Mouse (Mus musculus): Measurements from ENCODE around the gene Rxra.

Gene Rxra

DNA sequence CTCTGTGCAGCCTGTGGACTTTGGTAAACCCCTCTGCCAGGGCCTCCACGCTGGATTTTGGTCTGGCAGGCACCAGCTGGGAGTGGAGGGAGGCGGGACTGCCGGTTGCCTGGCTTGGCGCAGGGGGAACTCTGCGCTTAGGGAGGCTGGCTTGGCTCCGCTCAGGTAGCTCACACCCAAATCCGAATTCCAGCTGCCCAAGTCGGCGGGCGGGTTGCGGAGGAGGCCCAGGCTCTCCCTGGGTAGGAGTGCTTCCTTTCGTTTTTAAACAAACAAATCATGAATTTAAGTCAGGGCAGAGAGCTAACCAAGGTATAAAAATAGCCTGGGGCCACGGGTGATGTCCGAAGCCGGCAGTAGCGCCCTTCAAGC, at the start of gene Rxra:
Rxra (plus strand) TSS at position 335 of the 372 bp plus-strand sequence.
- DNase-seq (ENCODE audit: low read depth in 2 of 2, low spot score in 2 of 2): no peak

DNA sequence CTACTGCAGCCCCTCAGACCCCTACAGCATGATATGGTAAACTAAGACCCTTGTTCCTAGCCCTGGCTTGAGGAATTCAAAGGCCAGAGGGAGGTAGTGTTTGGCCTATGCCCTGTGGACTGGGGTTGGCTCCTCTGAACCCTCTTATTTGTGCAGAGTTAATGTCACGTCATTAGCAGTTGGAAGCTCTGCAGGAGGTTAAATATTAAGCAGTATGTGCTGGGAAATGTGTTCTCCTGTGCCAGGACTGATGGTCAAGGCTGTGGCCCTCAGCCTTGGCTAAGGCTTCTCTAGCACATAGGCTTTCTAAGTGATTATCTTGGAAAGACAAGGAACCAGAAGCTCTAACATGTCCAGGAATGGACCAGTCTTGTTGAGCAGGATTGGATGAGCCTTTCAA, 49.6 kb upstream of the Rxra start:
- DNase-seq (ENCODE audit: low read depth in 2 of 2, low spot score in 2 of 2): no peak

DNA sequence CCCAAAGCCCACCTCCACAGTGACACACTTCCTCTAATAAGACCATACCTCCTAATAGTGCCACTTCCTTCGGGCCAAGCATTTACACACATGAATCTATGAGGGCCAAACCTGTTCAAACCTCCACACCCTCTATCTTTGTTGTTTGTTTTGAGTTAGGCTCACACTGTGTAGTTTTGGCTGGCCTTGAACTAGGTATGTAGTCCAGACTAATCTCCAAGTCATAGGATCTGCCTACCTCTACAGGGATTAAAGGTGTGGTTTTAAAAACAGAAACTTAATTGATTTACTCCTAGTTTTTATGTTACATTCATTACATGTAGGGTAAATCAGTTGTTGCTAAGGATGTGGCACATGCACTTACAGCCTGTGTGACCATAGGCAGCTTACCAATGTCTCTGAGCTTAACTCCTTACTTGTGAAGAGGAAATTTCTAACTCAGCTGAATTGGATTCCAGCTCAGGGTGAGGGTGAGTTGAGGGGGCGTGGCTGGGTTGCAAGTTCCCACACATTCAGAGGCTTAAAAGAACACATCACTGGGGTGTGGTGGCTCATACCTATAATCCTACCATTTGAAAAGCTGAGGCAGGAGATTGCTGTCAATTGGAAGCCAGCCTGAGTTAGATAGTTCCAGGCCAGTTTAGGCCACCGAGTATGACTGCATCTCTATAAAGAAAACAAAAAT, 45.5 kb upstream of the Rxra start:
- no peak for DNase-seq (ENCODE audit: low read depth in 2 of 2, low spot score in 2 of 2)

DNA sequence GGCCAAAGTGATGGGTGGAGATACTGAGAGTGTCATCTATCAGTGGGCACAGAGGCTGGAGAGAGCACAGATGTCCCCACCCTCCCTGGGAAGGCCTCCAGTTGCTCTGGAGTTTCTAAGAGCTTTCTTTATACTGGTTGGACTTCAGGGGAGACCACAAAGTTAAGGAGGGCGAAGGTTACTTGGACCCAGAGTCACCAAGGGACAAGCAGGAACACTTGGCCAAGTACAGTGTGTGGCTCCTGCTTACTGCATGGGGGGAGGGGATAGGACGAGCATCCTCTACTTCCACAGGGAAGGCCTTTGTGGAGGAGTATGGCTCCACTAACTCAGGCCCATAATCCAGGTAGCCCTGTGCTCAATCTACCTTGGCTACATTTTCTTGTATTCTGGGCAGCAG, 42.8 kb upstream of the Rxra start:
- no peak for DNase-seq (ENCODE audit: low read depth in 2 of 2, low spot score in 2 of 2)

DNA sequence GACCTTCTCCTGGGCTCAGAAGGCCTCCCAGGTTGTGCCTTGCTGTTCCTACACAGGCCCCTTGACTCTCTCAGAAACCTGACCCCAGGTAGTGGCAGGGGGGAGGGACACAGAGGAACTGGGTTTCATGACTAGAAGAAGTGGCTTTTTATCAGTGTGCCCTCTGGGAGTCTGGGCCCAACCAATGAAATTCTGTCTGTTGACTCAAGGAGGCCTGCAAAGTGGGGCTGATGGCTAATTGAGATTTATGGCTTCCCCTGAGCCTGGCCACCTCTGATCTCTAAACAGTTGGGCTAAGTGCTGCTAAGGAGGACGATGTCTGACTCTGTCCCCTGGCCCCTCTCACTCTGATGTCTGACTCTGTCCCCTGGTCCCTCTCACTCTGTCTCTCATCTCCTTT, 42.2 kb upstream of the Rxra start:
- DNase-seq (ENCODE audit: low read depth in 2 of 2, low spot score in 2 of 2): no peak

DNA sequence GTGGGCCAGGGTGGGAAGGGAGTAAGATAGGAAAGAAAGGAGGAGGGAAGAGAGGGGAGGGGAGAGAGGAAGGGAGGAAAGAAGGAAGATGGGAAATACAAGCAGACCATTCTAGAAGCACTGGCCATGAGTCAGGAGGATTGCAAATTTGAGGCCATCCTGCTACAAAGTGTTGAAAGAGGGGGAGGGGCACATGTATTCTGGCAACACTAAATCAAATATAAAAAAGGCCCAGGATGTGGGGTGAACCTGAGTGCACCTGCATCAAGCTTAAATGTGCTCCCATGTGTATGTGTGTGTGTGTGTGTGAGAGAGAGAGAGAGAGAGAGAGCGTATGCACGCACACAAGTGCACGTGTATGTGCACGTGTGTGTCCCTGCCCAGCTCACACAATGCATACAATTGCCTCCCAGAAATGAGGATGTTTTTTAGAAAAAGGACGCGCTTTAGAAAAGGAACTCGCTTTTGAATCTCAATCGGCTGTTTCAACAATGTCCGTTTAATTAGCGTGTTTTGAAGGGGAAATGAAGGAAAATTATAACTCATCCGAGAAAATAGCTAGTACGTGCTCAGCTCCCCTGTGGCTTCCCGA, 41.0 kb upstream of the Rxra start:
- DNase-seq (ENCODE audit: low read depth in 2 of 2, low spot score in 2 of 2): no peak

DNA sequence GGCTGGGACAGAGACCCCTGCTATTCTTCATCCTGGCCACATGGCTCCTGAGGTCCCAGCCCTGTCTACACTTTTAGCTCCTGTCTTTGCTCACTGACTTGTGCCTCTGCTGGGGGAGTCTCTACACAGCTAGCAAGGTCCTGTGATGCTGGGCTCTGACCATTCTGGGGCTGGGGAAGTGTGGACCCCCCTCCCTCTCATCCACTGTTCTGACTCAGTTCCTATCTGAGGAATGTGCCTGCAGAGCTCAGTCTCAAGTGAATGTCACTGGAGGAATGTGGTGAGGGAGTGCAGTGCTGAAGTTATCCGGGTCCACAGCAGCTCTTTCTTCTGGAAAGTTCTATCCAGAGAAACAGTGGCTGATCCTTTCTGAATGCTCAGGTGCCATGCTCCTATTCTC, 39.4 kb upstream of the Rxra start:
- DNase-seq (ENCODE audit: low read depth in 2 of 2, low spot score in 2 of 2): no peak

DNA sequence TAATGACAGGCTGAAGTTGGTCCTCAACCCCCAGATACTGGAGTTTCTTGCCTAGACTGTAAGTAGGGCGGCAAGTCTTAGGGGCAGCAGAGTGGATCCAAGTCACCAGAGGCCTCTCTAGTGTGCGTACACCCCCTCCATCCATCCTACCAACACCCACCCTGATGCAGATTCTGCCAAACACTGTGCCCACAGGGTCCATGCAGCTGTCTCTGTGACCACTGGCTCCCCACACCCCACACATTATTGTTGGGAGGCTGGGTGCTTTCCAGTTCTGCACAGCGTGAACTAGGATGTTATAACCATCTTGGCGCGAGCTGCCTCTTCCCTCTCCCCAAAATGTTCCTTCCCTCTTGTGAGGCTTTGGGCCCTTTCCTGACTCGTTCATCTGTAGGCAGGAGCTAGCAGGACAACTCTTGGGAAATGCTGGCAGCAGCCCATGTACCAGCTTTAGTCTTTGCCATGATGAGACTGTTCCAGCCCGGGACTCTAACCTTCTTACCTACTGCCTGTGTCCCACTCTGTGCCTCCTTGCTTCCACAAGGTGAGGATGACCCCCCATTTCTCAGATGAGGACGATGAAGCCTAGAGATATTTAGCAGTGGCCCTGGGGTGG, 38.9 kb upstream of the Rxra start:
- no peak for DNase-seq (ENCODE audit: low read depth in 2 of 2, low spot score in 2 of 2)

DNA sequence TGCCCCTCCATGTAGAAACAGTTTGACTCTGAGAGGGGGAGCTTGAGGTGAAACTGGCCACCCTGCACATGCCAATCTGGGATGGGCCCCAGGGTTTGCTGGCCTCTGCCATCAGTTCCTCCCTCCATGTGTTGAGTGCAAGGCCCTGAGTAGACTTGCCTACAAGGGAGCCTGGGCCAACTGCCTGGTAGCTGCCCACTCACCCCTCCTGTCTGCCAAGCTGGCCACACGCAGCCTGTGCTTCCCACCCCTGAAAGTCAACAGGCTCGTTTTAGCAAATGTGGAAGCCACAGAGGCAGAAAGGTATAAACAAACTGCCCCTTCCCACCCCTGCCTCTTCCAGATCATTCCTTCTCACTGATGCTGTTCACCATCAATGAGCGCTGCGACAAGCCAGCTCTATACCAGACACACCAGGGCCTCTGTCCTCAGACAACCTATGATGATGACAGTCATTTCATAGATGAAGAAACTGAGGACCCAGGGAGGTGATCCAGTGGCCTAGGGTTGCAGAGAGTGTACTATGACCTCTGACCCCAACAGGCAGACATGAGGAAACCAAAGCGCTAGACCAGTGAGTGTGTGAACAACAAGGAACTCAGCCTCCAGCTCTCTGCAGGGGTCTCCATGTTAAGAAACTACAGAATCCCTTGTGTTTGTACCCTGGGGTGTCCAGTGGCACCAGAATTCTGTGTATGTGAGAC, 36.5 kb upstream of the Rxra start:
- no peak for DNase-seq (ENCODE audit: low read depth in 2 of 2, low spot score in 2 of 2)

DNA sequence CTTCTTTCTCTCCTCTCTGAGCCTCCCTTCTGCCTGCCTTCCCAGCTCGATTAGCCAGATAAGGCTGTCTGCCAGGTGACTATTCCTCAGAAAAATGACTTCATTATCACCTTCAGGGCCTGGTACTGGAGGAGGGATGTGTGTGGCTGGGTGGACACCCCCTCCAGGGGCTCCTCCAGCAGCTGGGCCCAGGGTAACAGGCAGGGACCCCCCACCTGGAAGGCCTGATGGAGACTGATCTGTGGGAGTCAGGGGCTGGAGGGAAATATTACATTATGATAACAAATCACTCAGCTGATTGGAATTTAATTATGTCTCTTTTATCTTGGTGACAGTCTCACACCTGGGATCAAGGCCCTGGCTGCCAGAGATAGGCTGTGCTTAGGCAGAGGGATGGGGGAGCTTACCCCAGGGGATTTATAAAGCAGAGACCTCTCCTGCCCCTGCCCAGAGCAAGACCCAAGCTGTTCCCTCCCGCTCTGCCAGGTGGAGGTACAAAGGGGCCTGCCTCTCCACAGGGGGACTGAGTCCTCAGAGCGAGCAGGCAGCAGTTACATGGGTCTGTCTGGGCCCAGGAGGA, 35.2 kb upstream of the Rxra start:
- no peak for DNase-seq (ENCODE audit: low read depth in 2 of 2, low spot score in 2 of 2)

DNA sequence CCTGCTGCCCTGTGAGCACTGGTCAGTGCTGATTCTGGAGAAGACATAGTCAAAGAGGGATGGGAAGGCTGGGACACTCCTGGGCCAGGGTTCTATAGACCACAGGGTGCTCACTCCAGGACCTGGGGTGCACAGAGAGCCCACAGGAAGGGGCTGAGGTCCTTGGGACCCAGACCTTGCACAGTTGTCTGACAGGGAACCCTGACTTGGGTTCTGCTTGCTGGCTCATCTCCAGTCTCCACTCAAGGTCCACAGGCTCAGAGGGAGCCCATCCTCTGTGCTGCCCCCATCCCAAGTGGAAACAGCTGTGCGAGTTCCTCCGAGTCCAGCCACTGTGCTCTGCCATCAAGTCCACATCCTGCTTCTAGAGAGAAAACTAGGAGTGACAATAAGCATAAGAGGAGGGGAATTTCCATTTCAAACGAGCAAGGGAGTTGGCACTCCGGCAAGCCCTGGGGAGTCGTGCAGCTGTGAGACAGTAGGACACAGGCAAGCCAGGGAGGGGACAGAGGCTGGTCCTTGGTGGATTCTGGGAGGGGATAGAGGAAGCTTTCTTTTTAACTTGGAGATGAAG, 31.6 kb upstream of the Rxra start:
- DNase-seq (ENCODE audit: low read depth in 2 of 2, low spot score in 2 of 2): no peak

DNA sequence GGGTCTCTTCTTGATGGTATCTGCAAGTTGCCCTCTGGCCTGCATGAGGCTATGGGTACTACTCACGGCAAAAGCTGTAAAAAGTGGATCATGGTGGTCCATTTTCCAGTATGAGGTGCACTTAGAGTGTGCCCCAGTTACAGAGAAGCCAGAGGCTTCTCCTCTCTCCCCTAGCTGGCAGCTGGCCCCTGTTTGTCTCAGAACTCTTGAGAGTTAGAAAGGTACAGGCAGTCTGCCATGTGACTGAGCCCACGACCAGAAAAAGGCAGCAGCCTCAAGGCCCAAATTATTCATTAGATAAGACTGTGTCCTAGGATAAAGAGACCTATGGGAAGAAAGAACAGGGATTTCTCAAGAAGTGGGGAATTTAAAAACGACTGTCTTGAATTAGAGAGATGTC, 30.8 kb upstream of the Rxra start:
- no peak for DNase-seq (ENCODE audit: low read depth in 2 of 2, low spot score in 2 of 2)

DNA sequence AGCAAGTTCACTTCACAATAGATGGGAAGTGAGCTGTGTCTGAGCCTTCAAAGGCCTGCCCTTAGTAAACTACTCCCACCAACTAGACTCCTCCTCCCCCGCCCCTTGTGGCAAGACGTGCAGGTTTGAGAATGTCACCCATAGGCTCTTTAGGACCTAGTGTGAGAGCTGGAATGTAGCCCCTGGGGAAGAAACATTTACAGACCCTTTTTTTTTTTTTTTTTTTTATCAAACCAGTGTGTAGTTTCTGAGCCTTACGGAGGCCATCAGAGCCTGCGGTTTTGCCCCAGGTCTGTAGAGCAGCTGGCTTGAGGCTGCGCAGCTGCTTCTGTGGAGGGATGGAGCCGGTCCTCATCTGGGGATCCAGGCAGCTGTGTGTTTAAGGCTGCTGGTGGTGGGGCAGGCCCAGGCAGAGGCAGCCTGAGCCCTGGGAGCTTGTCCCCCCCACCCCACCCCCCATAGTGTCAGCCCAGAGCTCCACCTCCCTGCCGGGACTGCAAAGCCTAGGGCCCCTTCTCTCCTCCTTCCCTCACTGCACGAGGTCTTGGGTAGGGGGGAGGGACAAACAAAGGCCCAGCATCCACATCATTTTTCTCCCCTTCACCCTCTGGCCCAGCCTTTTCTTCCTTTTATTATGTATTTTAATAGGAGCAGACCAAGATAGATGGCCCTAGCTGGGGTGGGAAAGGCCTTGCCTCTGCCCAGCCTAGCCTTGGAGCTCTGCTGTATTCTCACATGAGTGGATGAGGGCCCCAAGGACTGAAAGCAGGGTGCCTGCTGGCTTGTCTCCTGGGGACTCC, 26.2 kb upstream of the Rxra start:
- no peak for DNase-seq (ENCODE audit: low read depth in 2 of 2, low spot score in 2 of 2)

DNA sequence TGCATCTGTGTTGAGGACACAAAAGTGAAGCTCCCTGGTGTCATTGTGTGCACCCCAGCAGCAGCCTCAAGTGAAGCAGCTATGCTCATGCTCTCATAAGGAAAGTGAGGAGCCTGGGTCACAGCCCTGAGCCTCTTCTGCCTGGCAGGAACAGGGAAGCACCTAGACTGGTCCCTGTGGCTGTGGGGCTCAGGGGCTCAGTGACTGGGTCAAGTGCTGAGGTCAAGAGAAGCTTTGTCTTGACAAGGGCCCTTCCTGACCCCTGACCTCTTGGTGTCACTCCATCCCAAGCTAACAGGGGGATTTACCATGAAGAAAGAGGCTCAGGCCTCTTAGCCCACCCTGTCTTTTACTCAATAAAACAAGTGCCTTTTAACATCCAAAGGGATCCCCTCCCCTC, 25.2 kb upstream of the Rxra start:
- DNase-seq (ENCODE audit: low read depth in 2 of 2, low spot score in 2 of 2): no peak

DNA sequence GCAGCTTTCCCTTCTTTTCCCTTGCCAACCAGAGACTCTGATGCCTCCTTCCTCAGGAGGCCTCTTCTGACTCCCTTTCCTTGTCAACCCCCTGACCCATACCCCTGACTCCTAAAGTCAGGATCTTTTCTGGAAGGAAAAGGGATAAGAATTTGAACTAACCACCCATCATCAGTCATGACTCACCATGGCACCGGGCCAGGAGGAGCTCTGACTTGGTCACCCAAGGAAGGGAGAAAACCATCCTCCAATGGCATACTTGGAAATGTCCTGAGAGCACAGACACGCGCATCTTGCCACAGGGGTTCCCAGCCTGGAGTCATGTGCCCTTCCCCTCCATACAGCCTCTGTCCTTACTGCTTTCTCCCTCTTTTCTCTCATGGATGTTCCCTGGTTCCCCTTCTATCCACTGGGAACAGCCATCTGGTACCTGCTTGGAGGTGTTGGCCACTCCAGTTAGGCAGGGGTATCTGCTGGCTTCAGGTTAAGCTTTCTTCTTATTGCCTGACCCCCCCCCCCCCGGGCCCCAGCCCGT, 22.7 kb upstream of the Rxra start:
- no peak for DNase-seq (ENCODE audit: low read depth in 2 of 2, low spot score in 2 of 2)

DNA sequence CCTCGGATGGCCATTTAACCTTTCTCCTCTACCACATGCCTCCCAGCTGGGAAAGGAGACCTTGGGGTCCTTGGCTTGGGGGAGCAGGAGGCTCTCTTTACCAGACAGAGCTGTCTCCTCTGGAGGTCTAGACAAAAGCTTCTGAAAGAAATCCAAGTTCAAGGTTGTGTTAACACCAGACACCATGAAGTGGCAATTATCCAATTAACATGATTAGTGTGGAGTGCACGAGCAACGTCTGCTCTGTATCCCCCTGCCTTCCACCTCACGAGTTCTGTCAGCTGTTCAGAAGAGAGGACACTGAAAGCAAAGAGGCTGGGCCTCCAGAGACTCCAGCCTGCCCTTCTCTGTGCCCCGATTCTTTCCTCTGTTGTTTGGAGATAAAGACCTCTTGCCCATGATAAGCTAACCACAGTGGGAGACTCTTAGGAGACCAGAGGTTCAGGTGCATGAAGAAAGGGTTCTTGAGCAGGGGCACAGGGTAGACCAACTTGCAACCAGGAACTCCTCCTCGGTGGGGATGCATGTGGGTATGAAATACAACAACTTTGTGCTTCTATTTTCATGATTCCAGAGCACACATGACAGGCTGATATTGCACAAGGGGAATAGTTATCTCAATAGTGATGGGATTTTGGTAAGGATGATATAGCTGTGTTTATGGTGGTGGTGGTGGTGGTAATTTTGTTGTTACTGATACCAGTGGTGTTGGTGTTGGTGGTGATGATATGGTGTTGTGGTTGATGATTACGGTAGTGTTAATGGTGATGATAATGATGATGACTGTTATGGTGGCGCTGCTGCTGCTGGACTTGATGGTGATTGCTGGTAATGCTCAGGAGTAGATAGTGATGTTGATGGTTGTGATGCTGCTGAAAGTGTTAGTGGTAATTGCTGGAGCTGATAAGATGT, 21.7 kb upstream of the Rxra start:
- DNase-seq (ENCODE audit: low read depth in 2 of 2, low spot score in 2 of 2): no peak

DNA sequence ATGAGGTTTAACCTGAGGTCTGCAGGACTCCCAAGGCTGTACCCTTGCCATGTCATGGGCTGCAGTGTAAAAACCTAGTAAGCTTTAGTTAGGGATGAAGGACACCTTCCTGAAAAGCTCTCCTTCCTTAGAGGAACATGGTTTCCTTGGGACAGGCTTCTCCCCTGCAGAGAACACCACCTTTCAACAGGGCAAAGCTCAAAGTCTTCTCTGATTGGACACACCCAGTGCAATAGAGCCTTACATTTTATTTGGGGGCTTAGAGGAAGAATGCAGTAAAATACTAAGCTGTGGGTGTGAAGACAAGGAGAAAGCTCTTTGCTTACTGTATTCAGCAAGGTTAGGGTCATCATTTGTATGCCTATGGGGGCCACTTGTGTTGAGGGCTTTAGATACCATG, 19.7 kb upstream of the Rxra start:
- no peak for DNase-seq (ENCODE audit: low read depth in 2 of 2, low spot score in 2 of 2)

DNA sequence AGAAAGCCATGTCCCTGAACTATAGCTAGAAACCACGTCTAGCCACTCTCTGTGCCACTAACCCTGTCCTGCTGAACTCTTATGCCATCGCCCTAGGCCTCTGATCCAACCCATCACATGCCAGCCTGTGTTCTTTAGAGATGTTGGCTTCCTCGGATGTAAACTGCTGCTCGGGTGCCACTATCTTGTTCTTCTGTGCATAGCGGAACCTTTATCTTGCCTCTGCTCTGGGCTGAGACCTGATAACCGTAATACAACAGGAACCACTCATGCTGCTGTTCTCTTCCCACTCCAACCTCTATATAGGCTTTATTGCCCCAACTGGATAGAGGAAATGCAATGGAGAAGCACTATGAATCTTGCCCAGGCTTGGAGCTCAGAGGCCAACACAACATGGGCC, 11.0 kb upstream of the Rxra start:
- no peak for DNase-seq (ENCODE audit: low read depth in 2 of 2, low spot score in 2 of 2)

DNA sequence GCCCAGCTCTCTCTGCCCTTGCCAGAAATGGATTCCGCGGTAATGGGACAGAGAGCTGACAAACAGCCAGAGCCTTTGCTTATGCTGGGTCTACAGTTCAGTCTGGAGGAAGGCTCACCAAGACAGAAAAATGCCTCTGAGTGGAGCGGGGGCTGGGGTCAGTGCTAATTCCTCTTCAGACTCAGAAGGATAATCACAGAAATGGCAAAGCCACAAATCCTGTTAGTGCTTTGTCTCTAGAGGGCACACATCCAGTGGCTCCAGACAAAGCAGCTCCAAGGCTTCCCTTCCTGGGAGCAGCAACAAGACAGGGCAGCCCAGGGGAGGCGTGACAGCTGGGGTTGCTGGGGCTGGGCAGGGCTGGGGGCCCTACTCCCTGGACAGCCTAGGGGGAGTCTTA, 9.5 kb upstream of the Rxra start:
- no peak for DNase-seq (ENCODE audit: low read depth in 2 of 2, low spot score in 2 of 2)

DNA sequence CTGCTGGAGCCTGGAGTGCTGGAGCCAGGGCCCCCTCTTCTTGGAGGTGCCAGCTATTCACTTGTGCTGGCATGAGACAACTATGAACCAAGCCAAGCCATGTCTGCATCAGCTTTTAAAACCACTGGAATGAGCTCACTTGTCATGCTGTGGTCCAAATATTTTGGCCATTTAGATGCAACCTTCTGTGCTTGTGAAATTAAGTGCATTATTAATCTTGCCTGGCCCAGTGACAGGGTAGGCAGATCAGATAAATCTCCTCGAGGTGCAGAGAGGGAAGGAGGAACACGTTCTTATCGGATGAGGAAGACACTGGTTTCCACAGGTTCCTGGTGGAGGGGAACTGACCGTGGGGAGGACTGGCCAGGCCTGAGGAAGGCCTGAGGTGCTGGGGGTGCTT, 8.6 kb upstream of the Rxra start:
- no peak for DNase-seq (ENCODE audit: low read depth in 2 of 2, low spot score in 2 of 2)
